Mouse (Mus musculus): ENCODE measurements around the gene Mef2b.

GRCm38 (mm10) chr8:70122863-70123262 lies 16.6 kb upstream of the Mef2b start:
- TF ChIP-seq CTCF (IDR thresholded peaks at IDR 0.05), result peak; percentile 64
- TF ChIP-seq EP300 (IDR thresholded peaks at IDR 0.05), result no peak

All from lung, postnatal 0 days (tissue).